Mouse (Mus musculus): ENCODE measurements around the gene Kcnh2.

DNA sequence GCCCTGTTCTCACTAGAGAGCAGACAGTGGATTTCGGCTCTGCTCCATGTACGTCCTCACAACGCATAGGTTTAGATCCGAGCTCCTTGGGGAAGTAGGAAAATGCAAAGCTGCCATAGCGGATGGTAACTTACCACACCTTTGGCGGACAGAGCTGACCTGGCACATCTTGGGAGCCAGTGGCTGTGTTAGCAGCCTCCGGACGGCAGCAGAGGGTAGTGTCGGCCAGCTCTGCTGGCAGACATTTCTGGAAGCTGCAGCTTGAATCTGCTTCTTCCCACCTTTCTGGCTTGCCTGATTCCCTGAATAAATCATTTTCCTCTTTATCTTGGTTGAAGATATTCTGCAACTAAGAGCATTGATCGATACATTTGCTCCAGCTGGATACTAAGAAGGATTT is 73.2 kb downstream of the Kcnh2 start:
- TF ChIP-seq POLR2A (IDR thresholded peaks at IDR 0.05; ENCODE audit: insufficient read depth, low read depth, low read length) = no peak
- no peak for TF ChIP-seq CTCF (IDR thresholded peaks at IDR 0.05; ENCODE audit: insufficient read depth, low read depth, low read length)

Data from olfactory bulb, adult 2 months (tissue).